Mouse (Mus musculus) kidney, adult 2 months (tissue): Measurements from ENCODE around the gene Lmod2.

Experiments used
- CTCF ChIP-seq: fragments of 200-500 bp; conservative IDR thresholded peaks from 2 replicates; pipeline ENCODE4 v1.5.1; 2011; ENCODE audit warnings: low read depth, mild to moderate bottlenecking, control low read depth, low read length, moderate library complexity, mixed read lengths; ENCODE audit not compliant: insufficient read depth, insufficient read length
- POLR2A ChIP-seq: fragments of 200-500 bp; IDR thresholded peaks from one replicate; pipeline ENCODE4 v1.6.1; 2011; ENCODE audit warnings: low read depth, low read length, control low read depth

DNA sequence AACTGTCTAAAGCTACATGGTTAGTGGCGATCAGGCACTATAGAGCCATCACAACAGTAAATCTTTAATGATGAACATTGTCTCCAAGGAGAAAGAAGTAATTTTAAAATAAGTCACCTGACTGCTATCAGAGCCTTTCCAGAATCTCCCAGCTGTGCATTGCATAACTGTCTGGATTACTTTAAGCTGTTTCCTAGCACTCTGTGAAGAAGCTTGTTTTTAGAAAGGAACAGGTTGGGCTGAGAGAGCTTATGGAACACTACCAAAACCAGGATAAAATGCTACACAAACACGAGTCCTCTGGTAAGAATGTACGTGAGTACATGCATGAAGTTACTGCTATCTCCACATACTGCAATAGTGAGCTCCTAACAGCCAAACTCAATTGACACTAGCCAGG is 53.2 kb downstream of the Lmod2 start:
- no peak for TF ChIP-seq POLR2A
- TF ChIP-seq CTCF = no peak
